Mouse (Mus musculus): Measurements from ENCODE around the gene Olfr181.

Gene Olfr181

DNA sequence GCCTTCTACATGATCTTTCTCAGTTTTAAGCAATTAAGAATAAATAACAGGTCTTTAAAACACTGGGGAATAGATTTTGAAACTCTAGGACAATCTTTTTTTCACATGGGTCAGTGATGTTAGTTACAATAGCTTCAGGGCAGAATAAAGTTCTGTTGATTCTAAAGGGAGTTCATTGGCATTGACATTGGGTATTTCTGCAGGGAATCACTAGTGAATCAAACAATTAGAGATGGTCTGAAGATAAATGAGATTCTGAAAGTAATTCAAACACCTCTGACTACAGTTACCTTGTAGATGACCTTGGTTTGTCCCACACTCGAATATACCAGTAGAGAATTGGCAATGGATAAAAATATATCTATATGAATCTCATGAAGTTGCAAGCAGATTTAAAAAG lies at the start of gene Olfr181:
TSS of gene Olfr181 (minus strand) at position 101 of the 400 bp plus-strand sequence.
- DNase-seq (ENCODE audit: low spot score): no peak

DNA sequence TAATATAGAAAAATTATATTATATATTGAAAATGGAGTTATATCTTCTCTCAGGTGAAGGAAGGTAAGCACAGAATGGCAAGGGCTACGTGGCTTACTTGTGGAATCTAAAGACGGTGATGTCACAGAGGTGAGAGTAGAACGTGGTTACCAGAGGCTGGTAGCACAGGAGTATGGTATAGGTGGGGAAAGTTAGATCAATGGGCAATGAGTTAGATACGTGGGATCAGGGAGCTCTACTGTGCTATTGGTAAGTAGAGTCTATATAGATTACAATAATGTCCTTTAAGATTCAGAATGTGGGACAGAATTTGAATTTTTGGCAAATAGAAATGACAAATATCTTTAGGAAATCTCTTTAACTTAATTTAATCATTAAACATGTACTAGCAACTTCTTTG lies 737 bp upstream of the Olfr181 start, which contains the start of gene Olfr180:
TSS of gene Olfr180 (minus strand) at position 101 of the 400 bp plus-strand sequence.
- no peak for DNase-seq (ENCODE audit: low spot score)

DNA sequence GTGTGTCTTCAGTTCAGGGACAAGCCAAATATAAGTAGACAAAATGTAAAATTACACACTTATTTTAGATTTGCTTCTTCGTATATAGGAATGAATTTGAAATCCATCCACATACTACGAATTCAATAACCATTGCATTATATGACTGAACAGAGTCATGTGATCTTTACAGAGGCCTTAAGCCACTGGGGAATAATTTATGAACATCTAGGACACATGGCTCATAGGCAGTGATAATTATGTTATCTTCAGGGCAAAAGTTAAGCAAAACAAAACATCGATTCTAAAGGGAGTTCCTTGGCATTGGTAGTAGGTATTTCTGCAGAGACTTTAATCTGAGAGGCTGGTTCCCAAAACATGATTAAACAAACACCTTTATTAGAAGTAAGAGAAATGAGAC lies 36.6 kb downstream of the Olfr181 start, which contains the start of gene Olfr178:
TSS of gene Olfr178 (minus strand) at position 101 of the 400 bp plus-strand sequence.
- no peak for DNase-seq (ENCODE audit: low spot score)

DNA sequence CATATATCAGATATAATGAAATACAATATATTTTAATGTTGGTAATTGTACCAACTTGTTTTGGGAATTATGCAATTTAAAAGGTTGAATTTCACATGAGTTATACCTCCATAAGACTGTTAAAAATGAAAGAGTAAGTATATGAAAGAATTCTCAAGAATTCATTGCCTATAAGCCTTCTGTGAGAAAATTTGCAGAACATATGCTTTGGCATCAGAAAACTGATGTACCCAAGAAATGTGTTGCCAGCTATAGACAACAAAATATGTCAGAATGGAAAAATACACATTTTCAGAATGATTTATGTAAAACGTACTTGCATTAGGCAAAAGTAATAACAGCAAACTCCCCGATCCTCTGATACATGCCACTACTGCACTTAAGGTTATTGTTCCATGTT lies 44.1 kb downstream of the Olfr181 start:
- DNase-seq (ENCODE audit: low spot score): peak; percentile 5

Measured in layer of hippocampus, adult 9-10 months (tissue).